Mouse (Mus musculus) cerebellum, adult 9-11 months (tissue): Measurements from ENCODE around the gene Fam208a.

Experiments
- DNase-seq: peaks from one replicate; pipeline ENCODE4 v3.0.0; 2022

Gene Fam208a

GRCm38 (mm10) chr14:27428573-27428972 is at the start of gene Fam208a:
TSS of gene Fam208a (plus strand) at chr14:27428834.
- DNase-seq, result peak; percentile 96

GRCm38 (mm10) chr14:27379404-27379803 is 49.2 kb upstream of the Fam208a start:
- no peak for DNase-seq

- DNase-seq, result no peak
These were observed 47.2 kb upstream of the Fam208a start for GRCm38 (mm10) chr14:27381459-27381858.

GRCm38 (mm10) chr14:27383321-27383830 is 45.3 kb upstream of the Fam208a start:
- DNase-seq, result no peak

GRCm38 (mm10) chr14:27384143-27384542 is 44.5 kb upstream of the Fam208a start:
- DNase-seq, result no peak

- DNase-seq, result no peak
These were observed 40.0 kb upstream of the Fam208a start for GRCm38 (mm10) chr14:27388616-27389015.

GRCm38 (mm10) chr14:27389722-27390121 is 38.9 kb upstream of the Fam208a start:
- DNase-seq, result no peak

- no peak for DNase-seq
These were observed 38.0 kb upstream of the Fam208a start for GRCm38 (mm10) chr14:27390663-27391062.

GRCm38 (mm10) chr14:27391776-27392308 is 36.8 kb upstream of the Fam208a start:
- DNase-seq, result no peak

- DNase-seq, result no peak
These were observed 36.0 kb upstream of the Fam208a start for GRCm38 (mm10) chr14:27392660-27393059.

- no peak for DNase-seq
These were observed 34.8 kb upstream of the Fam208a start for GRCm38 (mm10) chr14:27393806-27394205.

GRCm38 (mm10) chr14:27396424-27396823 is 32.2 kb upstream of the Fam208a start:
- DNase-seq, result no peak

GRCm38 (mm10) chr14:27397526-27397925 is 31.1 kb upstream of the Fam208a start:
- DNase-seq, result no peak

GRCm38 (mm10) chr14:27400495-27400894 is 28.1 kb upstream of the Fam208a start:
- no peak for DNase-seq

GRCm38 (mm10) chr14:27401717-27402278 is 26.8 kb upstream of the Fam208a start:
- no peak for DNase-seq

GRCm38 (mm10) chr14:27402332-27403250 is 26.0 kb upstream of the Fam208a start:
- no peak for DNase-seq

- no peak for DNase-seq
These were observed 23.2 kb upstream of the Fam208a start for GRCm38 (mm10) chr14:27405452-27405851.

GRCm38 (mm10) chr14:27405947-27406346 is 22.7 kb upstream of the Fam208a start:
- no peak for DNase-seq

- no peak for DNase-seq
These were observed 20.4 kb upstream of the Fam208a start for GRCm38 (mm10) chr14:27408240-27408639.

GRCm38 (mm10) chr14:27409662-27410061 is 19.0 kb upstream of the Fam208a start:
- no peak for DNase-seq

- no peak for DNase-seq
These were observed 17.1 kb upstream of the Fam208a start for GRCm38 (mm10) chr14:27411492-27411891.

GRCm38 (mm10) chr14:27412699-27413098 is 15.9 kb upstream of the Fam208a start:
- DNase-seq, result no peak

- no peak for DNase-seq
These were observed 14.7 kb upstream of the Fam208a start for GRCm38 (mm10) chr14:27413961-27414360.

GRCm38 (mm10) chr14:27420816-27421215 is 7.8 kb upstream of the Fam208a start:
- no peak for DNase-seq
